9 mouse cellular contexts compared by ENCODE assay signal in the genomic region with DNA sequence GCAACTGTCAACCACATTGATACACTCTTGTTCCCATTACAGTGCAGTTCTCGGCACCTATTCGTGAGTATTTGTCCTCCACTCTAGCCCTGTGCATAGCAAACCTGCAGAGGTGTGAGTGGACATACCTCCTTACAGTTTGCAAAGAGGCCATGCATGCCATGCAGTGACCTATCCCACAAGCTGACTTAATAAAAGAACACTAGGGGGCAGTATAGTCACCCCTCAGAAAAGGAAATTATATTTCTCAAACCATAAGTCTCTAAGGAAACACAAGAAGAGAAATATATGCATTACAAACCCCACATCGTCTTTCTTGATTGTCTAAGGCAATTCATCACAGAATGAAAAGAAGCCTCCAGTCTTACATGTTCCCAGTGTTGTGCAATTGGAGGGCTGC. TPM values are rescaled to one million over a fixed set of nuclear protein-coding genes. Genes with fewer than 3 reads are reported as not detected.
DNase-seq lines count a peak whose midpoint lies in the region; ATAC-seq lines count a peak whose summit lies in the region.
"Had no signal": no experiment of that assay in that cellular context is flagged by ENCODE, and none has a peak within 500 bp of the region (broad histone marks: within the 10 kb centered on the region; RNA-seq: fewer than 3 reads in every experiment).

No protein-coding gene starts in this region.

- ATAC-seq in common myeloid progenitor, adult 5-6 weeks (replicated peaks; ENCODE audit: low read depth, poor library complexity, severe bottlenecking), result peak; percentile 56; the same call in 1 of the 2 replicates
- ATAC-seq in inflammation-experienced regulatory T-cells, adult 6 months, result no peak
- ATAC-seq in forebrain, embryonic 15.5 days (replicated peaks), result no peak

- DNase-seq in heart, adult 8-10 months (ENCODE audit: low spot score), result peak; percentile 36
- DNase-seq in heart, postnatal 25 days (ENCODE audit: low spot score), result no peak
- peak; percentile 9 for DNase-seq in lung, postnatal 25 days (ENCODE audit: low spot score)
- no peak for DNase-seq in lung, adult 18-20 months
- peak; percentile 64 for DNase-seq in splenic B cell, adult 2 months (ENCODE audit: low read depth, low spot score)

- no peak overlapping the region for H3K9ac ChIP-seq in forebrain, embryonic 15.5 days (replicated peaks)

- no peaks in the 10 kb centered on the region for H3K4me1 ChIP-seq in forebrain, embryonic 15.5 days

- no peak overlapping the region for H3K27ac ChIP-seq in forebrain, embryonic 15.5 days (replicated peaks)

- intact Hi-C loops in heart, postnatal 25 days (cut with DNase I), result loop anchor here (1.0 to 10.0 kb wide), 3 partner anchors 118 to 275 kb away; no protein-coding TSS in a partner anchor

- no peak overlapping the region for H3K4me2 ChIP-seq in forebrain, embryonic 15.5 days (replicated peaks)

- peaks cover 2% of the 10 kb centered on the region; the same call in 1 of the 2 replicates for H3K27me3 ChIP-seq in splenic B cell, adult 2 months (ENCODE audit: control insufficient read depth, insufficient read depth, low read length, poor library complexity, severe bottlenecking)
- no peaks in the 10 kb centered on the region for H3K27me3 ChIP-seq in forebrain, embryonic 15.5 days

- WGBS in forebrain, embryonic 15.5 days, result 50% methylated on average over 3 of the region's 3 CpGs

- H3K9me3 ChIP-seq in forebrain, embryonic 15.5 days, result no peaks in the 10 kb centered on the region

- H3K4me3 ChIP-seq in forebrain, embryonic 15.5 days, result no peak overlapping the region

- H3K36me3 ChIP-seq in splenic B cell, adult 2 months (ENCODE audit: control insufficient read depth, insufficient read depth, low read length, poor library complexity, severe bottlenecking), result no peaks in the 10 kb centered on the region
- no peaks in the 10 kb centered on the region for H3K36me3 ChIP-seq in forebrain, embryonic 15.5 days

RNA-seq across cellular contexts. Expression of a gene that starts 37.3 kb away (rescaled TPM):
- total RNA-seq in heart, adult 8-10 months (2022), result not detected
- total RNA-seq in heart, postnatal 25 days (2021), result not detected
- total RNA-seq in common myeloid progenitor, adult 5-6 weeks (2017), result not detected in 2 replicates
- polyA plus RNA-seq in inflammation-experienced regulatory T-cells, adult 6 months (2017; shearing (Covaris generic)), result not detected
- not detected in 2 replicates for polyA plus RNA-seq in forebrain, embryonic 15.5 days (2015; fragmentation: Nextera tagmentation; extraction: Ambion mirVana)
- total RNA-seq: megakaryocyte, adult 5-6 weeks had no signal

RNA-seq across cellular contexts. Expression of a gene that starts 41.2 kb away (rescaled TPM):
- total RNA-seq in heart, adult 8-10 months (2022), result under 1 TPM in 2 of 4 experiments, not detected in 2; 0.34 to 0.79 TPM
- under 1 TPM in 1 of 2 experiments, not detected in 1; 0.34 TPM for total RNA-seq in heart, postnatal 25 days (2021)
- total RNA-seq in common myeloid progenitor, adult 5-6 weeks (2017), result 4.2 and 6.4 TPM in 2 replicates
- 1 to 10 TPM in 1 of 3 experiments, under 1 TPM in 1, not detected in 1; 0.81 to 2.5 TPM for polyA plus RNA-seq in inflammation-experienced regulatory T-cells, adult 6 months (2017; shearing (Covaris generic))
- polyA plus RNA-seq in forebrain, embryonic 15.5 days (2015; fragmentation: Nextera tagmentation; extraction: Ambion mirVana), result 1.5 and 3.3 TPM in 2 replicates

Comparison
In these comparisons a context has a peak if more than half of its experiments do, and no peak if none do; other contexts are left out.
1. DNase-seq: peak in heart, adult 8-10 months (single experiment), lung, postnatal 25 days (single experiment) and splenic B cell, adult 2 months (single experiment); none in heart, postnatal 25 days (single experiment) and lung, adult 18-20 months (0 of 2).